Mouse (Mus musculus): ENCODE results near the gene Cyfip1.

Cyfip1 gene

GRCm38 (mm10) chr7:55841445-55841844 is at the start of gene Cyfip1:
TSS of gene Cyfip1 (plus strand) at chr7:55841745.
- DNase-seq (ENCODE audit: low read depth, low spot score), result no peak

- no peak for DNase-seq (ENCODE audit: low read depth, low spot score)
These were observed 49.3 kb upstream of the Cyfip1 start for GRCm38 (mm10) chr7:55792280-55792679.

- no peak for DNase-seq (ENCODE audit: low read depth, low spot score)
These were observed 48.2 kb upstream of the Cyfip1 start for GRCm38 (mm10) chr7:55793236-55793951.

- DNase-seq (ENCODE audit: low read depth, low spot score), result peak; percentile 93
These were observed 47.5 kb upstream of the Cyfip1 start, which contains the start of gene Tubgcp5 for GRCm38 (mm10) chr7:55793952-55794603. TSS of gene Tubgcp5 (plus strand) at chr7:55794154.

DNA sequence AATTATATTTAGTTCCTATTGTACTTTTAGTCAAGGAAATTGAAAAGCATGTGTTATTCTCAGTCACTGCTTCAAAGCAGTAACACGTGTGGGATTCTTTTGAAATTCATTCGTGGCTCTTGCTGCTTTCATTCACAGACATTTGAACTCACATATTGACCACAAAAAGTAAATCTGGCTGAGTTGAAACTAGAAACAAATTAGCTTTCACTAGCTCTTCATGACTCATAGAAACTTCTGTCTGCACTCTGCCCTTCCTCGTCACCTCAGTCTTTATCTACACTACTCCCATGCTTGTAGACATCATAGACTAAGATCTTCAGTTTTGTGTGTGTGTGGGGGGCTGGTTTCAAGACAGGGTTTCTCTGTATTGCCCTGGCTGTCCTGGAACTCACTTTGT is 41.6 kb upstream of the Cyfip1 start:
- no peak for DNase-seq (ENCODE audit: low read depth, low spot score)

DNA sequence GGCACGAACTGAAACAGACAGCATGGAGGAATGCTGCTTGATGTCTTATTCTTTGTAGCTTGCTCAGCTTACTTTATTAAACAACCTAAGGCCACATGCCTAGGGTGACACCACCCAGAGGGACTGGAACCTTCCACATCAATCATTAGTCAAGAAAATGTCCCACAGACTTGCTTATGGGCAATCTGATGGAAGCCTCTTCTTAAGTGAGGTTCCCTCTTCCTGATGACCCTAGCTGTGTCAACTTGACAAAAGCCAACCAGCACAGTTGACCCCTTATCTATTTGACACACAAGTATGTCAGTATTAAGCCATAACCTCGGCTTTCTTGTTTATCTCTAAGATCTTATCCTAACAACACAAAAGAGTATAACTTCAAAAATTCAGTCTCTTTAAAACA is 31.6 kb upstream of the Cyfip1 start:
- no peak for DNase-seq (ENCODE audit: low read depth, low spot score)

GRCm38 (mm10) chr7:55824468-55824867 is 17.1 kb upstream of the Cyfip1 start:
- no peak for DNase-seq (ENCODE audit: low read depth, low spot score)

- no peak for DNase-seq (ENCODE audit: low read depth, low spot score)
These were observed 14.0 kb upstream of the Cyfip1 start for GRCm38 (mm10) chr7:55827551-55827950.

GRCm38 (mm10) chr7:55836877-55837276 is 4.7 kb upstream of the Cyfip1 start:
- no peak for DNase-seq (ENCODE audit: low read depth, low spot score)

DNA sequence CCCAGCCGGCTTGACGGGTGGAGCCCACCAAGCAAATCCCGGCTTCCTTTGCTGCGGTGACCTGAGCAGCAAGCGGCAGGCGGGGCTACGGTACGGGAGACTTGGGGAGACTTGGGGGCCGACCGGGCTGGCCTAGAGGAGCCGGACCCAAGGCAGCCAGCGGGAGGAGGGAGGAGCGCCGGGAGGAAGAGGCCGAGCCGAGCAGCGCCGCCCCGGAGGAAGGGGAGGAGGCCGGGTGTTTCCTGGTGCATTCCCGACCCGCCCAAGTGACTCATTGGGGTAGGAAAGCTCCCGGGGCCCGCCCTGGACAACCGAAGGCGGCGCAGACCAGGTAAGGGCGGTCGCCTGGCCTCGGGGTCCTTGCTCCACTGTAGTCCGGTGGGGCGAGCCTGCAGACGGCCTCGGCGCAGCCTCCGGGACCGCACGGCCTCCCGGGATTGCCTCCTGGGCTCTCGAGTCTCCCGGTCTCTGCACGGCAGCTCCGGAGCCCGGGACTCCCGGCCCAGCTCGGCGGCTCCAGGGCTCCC is 495 bp downstream of the Cyfip1 start:
- peak; percentile 75 for DNase-seq (ENCODE audit: low read depth, low spot score)

DNA sequence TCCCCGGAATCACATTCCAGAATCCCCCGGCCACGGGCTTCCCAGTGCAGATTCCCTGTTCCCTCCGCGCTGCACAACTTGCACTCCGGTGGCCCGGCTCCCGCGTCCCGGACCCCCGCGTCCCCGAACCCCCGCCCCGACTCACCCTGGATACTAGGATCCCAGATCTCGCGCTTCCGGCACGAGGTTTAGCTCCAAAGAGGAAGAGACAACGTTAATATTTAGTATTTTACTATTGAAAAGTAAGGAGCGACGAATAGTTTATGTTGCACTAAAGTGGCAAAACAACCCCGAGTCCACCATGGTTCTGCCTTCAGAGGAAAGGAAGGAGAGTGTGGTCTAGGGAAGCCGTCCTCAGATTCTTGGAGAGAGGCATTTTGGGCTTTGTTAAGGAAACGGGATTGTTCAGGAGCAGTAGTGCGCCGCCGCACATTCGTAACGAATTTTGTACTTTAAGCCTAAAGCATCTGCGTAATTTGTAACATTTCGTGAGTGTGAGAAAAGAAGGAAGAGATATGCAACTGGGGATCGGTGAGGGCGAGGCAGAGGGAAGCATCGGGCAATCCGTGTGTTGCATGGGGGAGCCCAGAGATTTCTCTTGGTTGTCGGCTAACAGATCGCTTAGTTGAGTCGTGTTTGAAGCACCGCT is 1.1 kb downstream of the Cyfip1 start:
- DNase-seq (ENCODE audit: low read depth, low spot score), result peak; percentile 32

GRCm38 (mm10) chr7:55846606-55847312 is 5.2 kb downstream of the Cyfip1 start:
- no peak for DNase-seq (ENCODE audit: low read depth, low spot score)

- no peak for DNase-seq (ENCODE audit: low read depth, low spot score)
These were observed 8.5 kb downstream of the Cyfip1 start for GRCm38 (mm10) chr7:55849948-55850571.

- no peak for DNase-seq (ENCODE audit: low read depth, low spot score)
These were observed 11.2 kb downstream of the Cyfip1 start for GRCm38 (mm10) chr7:55852787-55853186.

DNA sequence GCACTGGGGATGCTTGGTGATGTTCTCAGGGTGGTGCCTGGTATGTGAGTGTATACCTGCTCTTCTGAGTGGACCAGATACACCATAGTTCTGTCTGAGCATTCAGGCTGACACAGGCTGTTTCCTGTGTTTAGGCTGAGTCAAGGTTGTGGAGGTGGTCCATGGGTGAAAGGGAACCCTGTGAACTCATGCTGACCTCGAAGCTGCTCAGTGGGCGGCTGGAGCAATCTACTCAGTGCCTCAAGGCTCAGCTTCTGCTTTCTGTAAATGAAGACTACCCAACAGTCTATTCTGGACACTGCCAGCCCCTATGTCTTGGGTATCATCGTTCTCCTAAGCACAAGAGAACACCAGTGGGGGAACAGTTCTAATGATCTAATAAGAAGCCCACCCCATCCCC is 14.1 kb downstream of the Cyfip1 start:
- no peak for DNase-seq (ENCODE audit: low read depth, low spot score)

DNA sequence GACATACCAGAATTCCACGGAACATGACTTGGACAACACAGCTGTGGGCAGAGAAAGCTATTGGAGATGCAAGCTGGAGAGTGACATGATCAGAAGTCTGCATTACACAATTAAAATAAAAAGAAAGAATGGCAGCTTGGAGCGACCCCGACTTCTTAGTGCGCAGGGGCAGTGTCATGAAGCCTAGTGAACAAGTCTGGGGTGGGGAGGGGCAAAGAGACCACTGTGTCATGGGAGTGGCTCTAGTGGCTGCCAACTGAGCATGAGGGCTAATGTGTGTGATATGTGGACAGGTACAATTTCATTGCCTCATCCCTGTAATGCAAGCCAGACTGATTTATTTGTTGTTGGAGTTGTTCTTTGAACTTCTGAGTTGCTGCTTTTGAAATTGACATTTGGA is 15.2 kb downstream of the Cyfip1 start:
- no peak for DNase-seq (ENCODE audit: low read depth, low spot score)

DNA sequence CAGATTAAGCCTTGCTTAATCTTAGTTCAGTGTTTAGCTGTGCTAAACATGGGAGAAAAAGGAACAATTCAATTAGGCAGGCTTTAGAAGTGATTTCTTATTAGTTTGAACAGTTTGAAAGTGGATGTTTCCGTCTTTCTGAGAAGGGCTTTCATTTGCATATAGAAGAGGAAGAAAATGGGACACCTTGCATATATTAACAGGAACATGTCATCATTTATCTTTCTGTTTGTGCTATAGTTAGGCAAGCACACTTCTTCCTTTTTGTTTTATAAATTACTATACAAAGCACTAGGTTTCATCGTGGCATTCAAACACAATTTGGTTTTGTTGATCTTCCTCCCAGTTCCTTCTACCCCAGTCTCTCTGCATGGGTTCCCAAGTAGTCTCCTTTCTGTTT is 16.2 kb downstream of the Cyfip1 start:
- no peak for DNase-seq (ENCODE audit: low read depth, low spot score)

DNA sequence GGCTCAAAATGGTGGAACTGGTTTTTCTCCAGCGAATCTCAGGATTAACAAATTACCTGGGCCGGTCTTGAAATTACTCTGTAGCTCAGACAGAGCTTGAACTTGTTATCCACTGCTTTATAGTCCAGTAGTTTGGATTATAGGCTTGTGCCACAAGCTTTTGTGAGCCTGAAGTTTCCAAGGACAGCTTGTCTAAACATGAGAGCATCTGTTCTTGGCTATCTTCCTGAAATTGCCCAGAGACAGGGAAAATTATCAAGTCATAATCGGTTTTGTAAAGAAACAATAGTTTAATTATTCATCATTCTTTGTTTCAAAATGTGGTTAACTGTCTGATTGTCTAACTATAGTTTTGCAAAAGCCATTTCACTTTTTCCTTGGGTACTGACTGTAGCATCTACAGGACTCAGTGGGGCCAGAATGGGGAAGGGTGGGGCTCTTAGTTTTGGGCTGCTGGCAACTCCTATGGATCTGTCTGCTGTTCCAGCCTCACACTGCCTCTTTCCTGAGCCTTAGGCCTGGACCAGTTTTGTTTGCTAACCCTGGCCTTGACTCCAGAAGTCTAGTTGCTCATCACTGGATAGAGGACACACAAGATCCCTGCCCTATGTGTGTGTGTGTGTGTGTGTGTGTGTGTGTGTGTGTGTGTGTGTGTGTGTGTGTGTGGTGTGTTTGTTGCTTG is 17.4 kb downstream of the Cyfip1 start:
- no peak for DNase-seq (ENCODE audit: low read depth, low spot score)

DNA sequence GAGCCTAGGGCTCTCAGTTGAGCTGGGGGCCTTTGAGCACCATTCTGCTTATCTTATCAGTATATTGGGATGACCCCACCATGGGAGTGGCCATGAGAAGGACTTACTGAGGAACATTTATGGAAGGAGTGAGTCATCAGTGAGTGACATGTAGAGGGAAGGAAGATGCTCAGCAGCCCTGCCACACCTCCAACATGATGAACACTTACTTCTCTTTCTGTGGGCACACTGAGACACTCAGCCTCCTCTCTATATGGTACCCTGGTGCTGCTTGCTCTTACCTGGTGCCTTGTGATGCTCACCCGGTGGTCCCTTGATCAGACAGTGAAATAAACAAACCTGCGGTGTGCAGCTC is 17.9 kb downstream of the Cyfip1 start:
- DNase-seq (ENCODE audit: low read depth, low spot score), result no peak

- no peak for DNase-seq (ENCODE audit: low read depth, low spot score)
These were observed 18.4 kb downstream of the Cyfip1 start for GRCm38 (mm10) chr7:55859956-55860355.

DNA sequence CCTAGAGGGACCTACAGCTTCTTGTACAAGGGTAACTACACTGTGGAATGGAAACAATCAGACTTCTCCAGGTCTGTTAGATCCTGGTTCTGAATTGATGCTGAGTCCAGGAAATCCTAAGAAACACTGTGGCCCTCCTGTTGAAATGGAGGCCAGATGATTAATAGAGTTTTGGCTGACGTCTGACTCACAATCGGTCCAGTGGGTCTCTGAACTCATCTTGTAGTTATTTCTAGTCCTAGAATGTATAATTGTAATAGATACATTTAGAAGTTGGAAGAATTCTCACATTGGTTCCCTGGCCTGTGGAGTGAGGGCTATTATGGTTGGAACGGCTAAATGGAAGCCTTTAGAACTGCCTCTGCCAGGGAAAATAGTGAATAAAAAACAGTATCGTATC is 19.6 kb downstream of the Cyfip1 start:
- no peak for DNase-seq (ENCODE audit: low read depth, low spot score)
